Mouse (Mus musculus): ENCODE results near the gene Cadm1.

DNA sequence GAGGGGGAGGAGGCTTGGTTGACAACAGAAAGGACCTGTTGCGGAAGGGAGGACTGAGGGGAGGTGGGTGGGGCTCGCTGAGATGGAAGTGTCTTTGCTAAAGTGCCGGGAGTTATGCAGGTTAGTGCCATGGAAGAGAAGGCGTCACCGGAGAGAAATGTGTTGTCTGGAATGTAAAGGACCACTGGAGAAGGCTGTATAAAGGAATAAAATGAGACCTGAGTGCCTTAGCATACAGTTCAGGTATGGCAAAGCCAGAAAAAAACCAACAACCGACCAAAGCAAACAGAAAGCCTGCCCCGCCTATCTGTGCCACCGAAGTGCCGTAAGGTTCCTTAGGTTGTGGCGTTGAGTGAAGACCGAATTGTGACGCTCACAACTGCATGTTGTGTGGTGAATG, 18.4 kb downstream of the Cadm1 start:
- no peak for TF ChIP-seq CTCF (conservative IDR thresholded peaks at IDR 0.05; ENCODE audit: insufficient read depth, insufficient read length, low read depth, low read length)
- TF ChIP-seq POLR2A (IDR thresholded peaks at IDR 0.05; ENCODE audit: low read depth, low read length) = no peak

Data from kidney, adult 2 months (tissue).